Mouse (Mus musculus) heart, embryonic 10.5 days (tissue): ENCODE results near the gene Uhrf1bp1. TPM values are rescaled to one million over a fixed set of nuclear protein-coding genes. Genes with fewer than 3 reads are reported as not detected.

Experiments
- DNase-seq: peaks from one replicate; pipeline ENCODE4 v3.0.0-alpha.2; 2017; ENCODE audit warnings: low spot score
- H3K27ac ChIP-seq: fragments of 300-500 bp; sonication (generic); 2 replicates; pipeline ENCODE4 v1.5.1; 2016; ENCODE audit warnings: mild to moderate bottlenecking
- H3K27me3 ChIP-seq: fragments of 300-500 bp; sonication (generic); 2 replicates; pipeline ENCODE4 v1.6.1; 2016; ENCODE audit warnings: mild to moderate bottlenecking; ENCODE audit not compliant: poor library complexity, insufficient read depth, severe bottlenecking
- H3K36me3 ChIP-seq: fragments of 300-500 bp; sonication (generic); 2 replicates; pipeline ENCODE4 v1.6.1; 2016; ENCODE audit warnings: mild to moderate bottlenecking, moderate library complexity
- H3K4me1 ChIP-seq: fragments of 300-500 bp; sonication (generic); 2 replicates; pipeline ENCODE4 v1.6.1; 2016; ENCODE audit warnings: mild to moderate bottlenecking
- H3K4me3 ChIP-seq: fragments of 300-500 bp; sonication (generic); 2 replicates; pipeline ENCODE4 v1.5.1; 2016; ENCODE audit warnings: mild to moderate bottlenecking, moderate library complexity
- H3K9me3 ChIP-seq: fragments of 300-500 bp; sonication (generic); 2 replicates; pipeline ENCODE4 v1.6.1; 2016; ENCODE audit warnings: mild to moderate bottlenecking, moderate library complexity
- WGBS: fragments of 180-500 bp; shearing (Covaris S2); methylation state at CpG from one replicate; pipeline ENCODE4 v1.1.7; 2016; 5-methylcytosine and 5-hydroxymethylcytosine counted together
- polyA plus RNA-seq: library from polyadenylated mRNA; unstranded; fragments of >200 nt; fragmentation: Nextera tagmentation; extraction: Ambion mirVana; gene quantifications from 2 replicates; pipeline ENCODE4 v1.2.1, GENCODE M21; 2016

The Uhrf1bp1 gene
- polyA plus RNA-seq, 1 experiment from 2014 or later: 5.0 TPM

- WGBS: under 1% methylated on average over 12 of the region's 12 CpGs
- no peaks in the 10 kb centered on the region for H3K9me3 ChIP-seq
- no peak for DNase-seq
- peaks cover 19% of the 10 kb centered on the region for H3K36me3 ChIP-seq
- H3K4me3 ChIP-seq: peak overlapping the region; percentile 90
- H3K27me3 ChIP-seq: no peaks in the 10 kb centered on the region
- H3K4me1 ChIP-seq: peaks cover 34% of the 10 kb centered on the region
- H3K27ac ChIP-seq: peak overlapping the region; percentile 88
Observed at GRCm38 (mm10) chr17:27908206-27908887, 52.1 kb downstream of the Uhrf1bp1 start.

- DNase-seq: peak; percentile 90
- Histone ChIP-seq H3K27ac (peak within 1 kb of the TSS; percentile 88), H3K4me3 (peak within 1 kb of the TSS; percentile 90), H3K36me3 (peaks cover 16% of the 10 kb centered on the region), H3K4me1 (peaks cover 34% of the 10 kb centered on the region), H3K9me3 (no peaks in the 10 kb centered on the region), H3K27me3 (no peaks in the 10 kb centered on the region)
- under 1% methylated on average over 72 of the region's 78 CpGs for WGBS
Observed at GRCm38 (mm10) chr17:27908888-27909621, 52.8 kb downstream of the Uhrf1bp1 start, which contains the start of gene Anks1. Gene Anks1, plus strand, starts transcription at chr17:27909306.

DNA sequence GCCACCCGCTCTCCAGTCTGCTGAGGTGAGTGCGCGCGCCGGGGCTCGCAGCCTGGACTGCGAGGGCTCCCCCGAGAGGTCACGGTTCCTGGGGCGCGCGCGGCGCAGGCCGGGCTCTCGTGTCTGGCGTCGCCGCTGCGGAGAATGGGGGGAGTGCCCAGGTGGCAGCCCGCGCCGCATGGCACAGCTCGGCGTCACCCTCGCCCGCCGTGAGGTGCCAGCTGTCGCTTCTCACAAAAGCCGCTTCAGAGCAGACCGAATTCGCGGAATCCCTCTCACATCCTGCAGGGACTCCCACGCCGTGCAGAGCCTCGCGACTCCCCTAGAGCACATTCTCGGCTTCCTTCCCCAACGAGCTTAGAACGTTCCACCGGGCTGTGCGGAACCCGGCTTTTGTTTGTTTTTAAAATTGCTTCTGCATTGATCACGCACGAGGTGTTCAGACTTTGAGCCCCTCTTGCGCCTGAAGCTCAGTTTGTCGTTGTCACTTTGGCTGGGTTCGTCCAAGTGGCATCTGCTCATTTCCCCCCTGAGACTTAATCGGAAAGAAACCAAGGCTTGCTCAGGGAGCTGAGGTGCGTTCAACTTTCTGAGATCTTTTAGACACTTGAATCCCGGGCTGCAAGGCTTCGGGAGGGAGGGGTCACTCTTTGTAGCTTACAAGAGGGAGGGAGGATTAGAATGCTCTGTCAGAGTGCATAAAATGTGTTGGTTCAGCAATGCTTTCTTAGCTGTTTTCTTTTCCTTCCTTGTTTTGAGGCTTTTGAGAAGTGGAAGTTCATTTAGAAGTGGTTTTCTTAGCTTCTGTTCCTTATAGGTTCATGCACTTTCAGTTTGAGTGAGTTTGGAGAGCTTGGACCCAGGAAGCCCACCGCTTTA lies 53.6 kb downstream of the Uhrf1bp1 start, which contains the start of gene Taf11:
Gene Taf11 (minus strand): TSS at position 223 of the 879 bp plus-strand sequence.
- peaks cover 34% of the 10 kb centered on the region for H3K4me1 ChIP-seq
- H3K4me3 ChIP-seq: peak within 1 kb of the TSS; percentile 90
- DNase-seq: peak; percentile 78
- H3K27ac ChIP-seq: peak within 1 kb of the TSS; percentile 88
- no peaks in the 10 kb centered on the region for H3K27me3 ChIP-seq
- peaks cover 12% of the 10 kb centered on the region for H3K36me3 ChIP-seq
- WGBS: 2% methylated on average over 52 of the region's 53 CpGs
- no peaks in the 10 kb centered on the region for H3K9me3 ChIP-seq

DNA sequence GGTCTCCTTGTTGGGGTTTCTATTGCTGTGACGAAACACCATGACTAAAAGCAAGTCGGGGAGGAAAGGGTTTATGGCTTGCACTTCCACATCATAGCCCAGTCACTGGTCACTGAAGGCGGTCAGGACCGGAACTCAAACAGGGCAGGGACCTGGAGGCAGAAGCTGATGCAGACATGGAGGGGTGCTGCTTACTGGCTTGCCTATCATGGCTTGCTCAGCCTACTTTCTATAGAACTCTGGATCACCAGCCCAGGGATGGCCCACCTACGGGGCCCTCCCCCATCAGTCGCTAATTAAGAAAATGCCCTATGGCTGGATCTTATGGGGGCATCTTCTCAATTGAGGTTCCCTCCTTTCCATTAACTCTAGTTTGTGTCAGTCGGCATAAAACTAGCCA lies 55.1 kb downstream of the Uhrf1bp1 start:
- H3K27ac ChIP-seq: no peak overlapping the region
- no peaks in the 10 kb centered on the region for H3K9me3 ChIP-seq
- no peak overlapping the region for H3K4me3 ChIP-seq
- no peaks in the 10 kb centered on the region for H3K27me3 ChIP-seq
- no peak for DNase-seq
- 88% methylated on average over 7 of the region's 7 CpGs for whole genome bisulfite sequencing
- peaks cover 32% of the 10 kb centered on the region for H3K4me1 ChIP-seq
- H3K36me3 ChIP-seq: peaks cover 6% of the 10 kb centered on the region; the same call in 1 of the 2 replicates

DNA sequence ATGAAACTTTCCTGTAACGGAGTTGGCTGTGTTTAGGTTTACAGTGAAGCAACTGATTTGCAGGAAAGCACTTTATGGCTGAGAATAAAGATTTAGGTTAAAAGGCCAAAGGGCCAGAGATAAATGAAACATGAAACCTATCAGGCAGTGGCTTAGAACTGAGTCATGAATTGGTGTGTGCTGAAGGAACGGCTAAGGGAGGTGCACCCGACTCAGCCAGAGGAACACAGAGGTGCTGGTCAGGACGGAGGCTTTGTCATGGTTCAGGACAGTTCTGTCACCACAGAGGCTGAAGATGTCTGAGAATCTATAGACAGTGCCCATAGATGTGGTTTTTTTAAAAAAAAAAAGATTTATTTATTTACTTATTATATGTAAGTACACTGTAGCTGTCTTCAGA lies 58.5 kb downstream of the Uhrf1bp1 start:
- no peak for DNase-seq
- H3K27ac ChIP-seq: no peak overlapping the region
- H3K36me3 ChIP-seq: peaks cover 6% of the 10 kb centered on the region; the same call in 1 of the 2 replicates
- H3K4me1 ChIP-seq: peaks cover 28% of the 10 kb centered on the region
- WGBS: 80% methylated on average over 4 of the region's 4 CpGs
- no peaks in the 10 kb centered on the region for H3K9me3 ChIP-seq
- no peaks in the 10 kb centered on the region for H3K27me3 ChIP-seq
- no peak overlapping the region for H3K4me3 ChIP-seq

DNA sequence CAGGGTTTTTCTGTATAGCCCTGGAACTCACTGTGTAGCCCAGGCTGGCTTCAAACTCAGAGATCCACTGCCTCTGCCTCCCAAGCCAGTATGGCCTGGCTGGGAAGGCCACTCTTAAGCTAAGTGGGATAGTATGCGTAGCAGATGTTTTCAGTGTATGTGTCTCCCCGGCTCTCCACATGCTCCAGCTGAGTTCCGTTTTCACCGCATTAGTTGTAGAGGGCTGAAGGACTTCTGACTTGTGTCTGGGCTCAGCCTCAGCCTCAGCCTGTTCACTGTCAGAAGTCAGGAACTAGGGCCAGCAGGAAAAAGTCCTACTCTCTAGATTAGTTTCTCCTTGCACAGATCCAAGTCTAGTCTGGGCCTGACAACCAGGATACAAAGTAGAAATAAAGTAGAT lies 60.1 kb downstream of the Uhrf1bp1 start:
- no peak overlapping the region for H3K27ac ChIP-seq
- H3K4me3 ChIP-seq: no peak overlapping the region
- H3K27me3 ChIP-seq: no peaks in the 10 kb centered on the region
- H3K4me1 ChIP-seq: peaks cover 15% of the 10 kb centered on the region
- no peaks in the 10 kb centered on the region for H3K9me3 ChIP-seq
- H3K36me3 ChIP-seq: peaks cover 6% of the 10 kb centered on the region; the same call in 1 of the 2 replicates
- WGBS: 69% methylated on average over 4 of the region's 4 CpGs
- DNase-seq: no peak

DNA sequence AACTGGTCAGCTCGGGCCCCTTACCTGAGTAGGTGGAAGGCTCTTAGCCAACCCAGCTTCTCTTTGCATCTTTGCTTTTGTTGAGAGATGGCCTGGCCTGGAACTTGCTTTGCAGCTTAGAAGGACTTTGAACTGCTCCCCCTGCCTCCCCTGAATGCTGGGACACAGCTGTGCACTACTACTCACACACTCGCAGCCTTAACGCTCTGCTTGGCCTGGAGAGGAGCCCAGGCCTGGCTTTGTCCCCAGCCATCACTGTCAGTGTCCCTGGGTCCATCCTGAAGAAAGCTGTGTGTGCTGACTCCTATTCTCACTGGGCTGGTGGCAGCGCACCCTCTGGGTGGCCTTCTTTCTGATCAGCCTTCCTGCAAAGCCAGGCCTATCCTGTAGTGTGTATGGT lies 64.4 kb downstream of the Uhrf1bp1 start:
- no peaks in the 10 kb centered on the region for H3K36me3 ChIP-seq
- H3K27me3 ChIP-seq: no peaks in the 10 kb centered on the region
- 83% methylated on average over 4 of the region's 4 CpGs for WGBS
- no peak overlapping the region for H3K27ac ChIP-seq
- H3K9me3 ChIP-seq: no peaks in the 10 kb centered on the region
- H3K4me1 ChIP-seq: peaks cover 13% of the 10 kb centered on the region; the same call in 1 of the 2 replicates
- no peak overlapping the region for H3K4me3 ChIP-seq
- no peak for DNase-seq

GRCm38 (mm10) chr17:27922174-27922712 lies 66.0 kb downstream of the Uhrf1bp1 start:
- Histone ChIP-seq H3K4me3 (no peak overlapping the region), H3K27me3 (no peaks in the 10 kb centered on the region), H3K9me3 (no peaks in the 10 kb centered on the region), H3K4me1 (peaks cover 21% of the 10 kb centered on the region; the same call in 1 of the 2 replicates), H3K36me3 (no peaks in the 10 kb centered on the region), H3K27ac (no peak overlapping the region)
- no peak for DNase-seq
- 84% methylated on average over 11 of the region's 11 CpGs for WGBS

DNA sequence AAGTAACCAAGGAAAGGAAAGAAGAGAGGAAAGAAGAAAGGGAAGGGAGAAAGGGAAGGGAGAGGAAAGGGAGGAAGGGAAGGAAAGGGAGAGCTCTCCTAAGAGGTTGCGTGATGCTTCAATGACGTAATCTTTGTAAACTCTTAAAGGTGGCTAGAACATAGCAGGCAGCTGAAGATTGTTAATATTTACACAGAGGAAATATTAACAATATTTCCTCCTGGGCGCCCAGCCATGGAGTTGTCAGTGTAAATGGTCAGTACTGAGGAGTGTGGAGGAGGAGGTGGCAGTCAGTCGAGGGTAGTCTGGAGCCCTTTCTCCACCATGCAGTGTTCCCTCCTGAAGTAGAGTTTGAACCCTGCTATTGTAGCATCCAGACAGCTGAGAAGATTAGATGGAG lies 68.8 kb downstream of the Uhrf1bp1 start:
- Histone ChIP-seq H3K9me3 (no peaks in the 10 kb centered on the region), H3K4me3 (no peak overlapping the region), H3K27ac (no peak overlapping the region), H3K27me3 (no peaks in the 10 kb centered on the region), H3K36me3 (peaks cover 4% of the 10 kb centered on the region; the same call in 1 of the 2 replicates), H3K4me1 (peaks cover 8% of the 10 kb centered on the region; the same call in 1 of the 2 replicates)
- no peak for DNase-seq
- 91% methylated on average over 4 of the region's 4 CpGs for WGBS

- Histone ChIP-seq H3K36me3 (peaks cover 4% of the 10 kb centered on the region; the same call in 1 of the 2 replicates), H3K4me3 (no peak overlapping the region), H3K4me1 (peaks cover 8% of the 10 kb centered on the region; the same call in 1 of the 2 replicates), H3K27me3 (no peaks in the 10 kb centered on the region), H3K27ac (no peak overlapping the region), H3K9me3 (no peaks in the 10 kb centered on the region)
- WGBS: 76% methylated on average over 7 of the region's 7 CpGs
- DNase-seq: no peak
Observed at GRCm38 (mm10) chr17:27925504-27925903, 69.3 kb downstream of the Uhrf1bp1 start.

GRCm38 (mm10) chr17:27930291-27930690 lies 74.0 kb downstream of the Uhrf1bp1 start:
- Histone ChIP-seq H3K4me1 (peaks cover 8% of the 10 kb centered on the region; the same call in 1 of the 2 replicates), H3K27ac (no peak overlapping the region), H3K4me3 (no peak overlapping the region), H3K27me3 (no peaks in the 10 kb centered on the region), H3K36me3 (peaks cover 8% of the 10 kb centered on the region; the same call in 1 of the 2 replicates), H3K9me3 (no peaks in the 10 kb centered on the region)
- no peak for DNase-seq
- 87% methylated on average over 5 of the region's 5 CpGs for WGBS

- DNase-seq: no peak
- Histone ChIP-seq H3K4me1 (no peaks in the 10 kb centered on the region), H3K27me3 (no peaks in the 10 kb centered on the region), H3K36me3 (peaks cover 8% of the 10 kb centered on the region; the same call in 1 of the 2 replicates), H3K27ac (no peak overlapping the region), H3K4me3 (no peak overlapping the region), H3K9me3 (no peaks in the 10 kb centered on the region)
- WGBS: 83% methylated on average over 4 of the region's 4 CpGs
Observed at GRCm38 (mm10) chr17:27931826-27932225, 75.6 kb downstream of the Uhrf1bp1 start.
